Mouse (Mus musculus) kidney, adult 10 weeks (tissue): ENCODE results near the gene Trim61. TPM values are rescaled to one million over a fixed set of nuclear protein-coding genes. Genes with fewer than 3 reads are reported as not detected.

Source experiments
- polyA plus RNA-seq: library from polyadenylated mRNA; stranded (reverse); fragments of 350-450 nt; fragmentation: Illumina TruSeq; extraction: RNeasy Lipid Tissue Mini Kit (QIAGEN cat#74804); gene quantifications from one replicate; pipeline ENCODE4 v1.2.3, GENCODE M21; 2014; ENCODE audit warnings: low read depth, low replicate concordance

The Trim61 gene
- polyA plus RNA-seq, result 5.3 TPM

DNA sequence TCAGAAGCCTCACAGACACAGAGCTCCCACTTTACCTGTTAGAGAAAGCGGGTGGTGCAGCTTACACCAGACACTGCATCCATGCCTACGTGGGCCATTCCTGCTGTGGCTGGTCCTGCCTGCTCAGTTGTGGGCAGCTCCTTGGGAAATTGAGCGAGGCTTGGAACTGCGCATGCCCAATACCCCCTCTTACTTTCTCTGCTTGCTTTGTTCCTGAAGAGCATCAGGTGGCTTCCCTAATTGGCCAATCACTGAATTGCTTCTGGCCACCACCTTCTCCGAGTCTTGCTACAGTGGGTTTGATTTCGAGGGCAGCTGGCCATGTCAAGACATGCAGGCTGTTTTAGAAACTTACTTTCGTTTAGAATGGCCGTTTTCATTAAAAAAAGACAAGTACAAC, at the start of gene Trim61, which contains the start of gene Trim60:
TSS of gene Trim61 (minus strand) at position 101 of the 400 bp plus-strand sequence.
TSS of gene Trim60 (minus strand) at position 162 of the 400 bp plus-strand sequence.

DNA sequence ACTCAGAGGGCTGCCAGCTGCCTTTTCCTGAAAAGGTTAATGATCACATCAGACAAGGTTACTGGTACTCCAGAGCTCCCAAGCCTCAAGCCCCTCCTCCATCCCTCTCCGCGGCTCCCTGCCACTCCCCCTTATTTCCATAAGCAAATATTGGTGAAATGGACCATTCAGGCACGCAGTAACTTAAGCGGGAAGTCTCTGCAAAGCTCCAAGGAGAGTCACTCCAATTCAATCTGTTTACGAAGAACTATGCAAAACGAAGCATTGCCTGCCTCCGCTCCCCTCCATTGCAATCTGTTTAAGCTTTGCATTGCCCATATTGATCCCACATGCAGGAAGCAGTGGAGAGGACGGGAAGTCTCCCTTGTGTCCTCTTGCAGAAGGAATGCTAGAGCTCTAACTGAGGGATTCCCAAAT, 18.8 kb upstream of the Trim61 start, which contains the start of gene Apela:
TSS of gene Apela (minus strand) at position 220 of the 417 bp plus-strand sequence.

DNA sequence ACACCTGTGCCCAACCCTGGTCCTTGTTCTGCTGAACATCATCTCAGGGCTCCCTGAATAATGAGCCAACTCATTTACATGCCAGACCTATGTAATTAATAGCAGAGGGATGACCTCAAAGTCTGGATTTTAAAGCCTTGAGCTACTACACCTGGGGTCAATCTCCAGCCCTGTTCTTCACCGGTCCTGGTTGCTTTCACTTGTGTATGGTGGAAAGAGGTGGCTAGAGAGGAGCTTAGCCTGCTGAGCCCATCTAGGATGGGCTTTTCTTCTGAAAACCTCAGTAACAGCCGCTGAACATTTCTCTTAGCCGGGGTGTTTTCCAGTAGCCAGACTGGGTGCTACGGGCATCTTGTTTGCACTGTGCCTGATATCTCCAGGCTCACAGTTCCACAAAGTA, 30.6 kb downstream of the Trim61 start, which contains the start of gene Trim75:
TSS of gene Trim75 (minus strand) at position 101 of the 400 bp plus-strand sequence.

Other genes with a start within 250 kb of the Trim61 start
- gene Klhl2, start 168.5 kb downstream of the Trim61 start, polyA plus RNA-seq, result 33.9 TPM
- 29.6 TPM for gene Tmem192, start 71.3 kb downstream of the Trim61 start, polyA plus RNA-seq
- 0.57 TPM for gene Trim75, start 30.7 kb downstream of the Trim61 start, polyA plus RNA-seq
- 1.2 TPM for gene Trim60, start 61 bp upstream of the Trim61 start, polyA plus RNA-seq
- 488 TPM for gene Apela, start 18.8 kb upstream of the Trim61 start, polyA plus RNA-seq
- gene Gm10663, start 56.5 kb upstream of the Trim61 start, polyA plus RNA-seq, result not detected
- gene BC030870, start 111.0 kb upstream of the Trim61 start, polyA plus RNA-seq, result 0.69 TPM